Mouse (Mus musculus): ENCODE data around the gene Rom1.

- no peak for TF ChIP-seq MAX (IDR thresholded peaks at IDR 0.05)
- no peak for TF ChIP-seq MYOG (IDR thresholded peaks at IDR 0.05; ENCODE audit: control insufficient read depth, extremely low read depth, insufficient read length)
- no peak for TF ChIP-seq CTCF (IDR thresholded peaks at IDR 0.05; ENCODE audit: control insufficient read depth, insufficient read depth, insufficient read length)
These were observed 23.1 kb upstream of the Rom1 start for GRCm38 (mm10) chr19:8952241-8952640.
